Comparison of ENCODE assay signal across 10 mouse cellular contexts in the genomic region with DNA sequence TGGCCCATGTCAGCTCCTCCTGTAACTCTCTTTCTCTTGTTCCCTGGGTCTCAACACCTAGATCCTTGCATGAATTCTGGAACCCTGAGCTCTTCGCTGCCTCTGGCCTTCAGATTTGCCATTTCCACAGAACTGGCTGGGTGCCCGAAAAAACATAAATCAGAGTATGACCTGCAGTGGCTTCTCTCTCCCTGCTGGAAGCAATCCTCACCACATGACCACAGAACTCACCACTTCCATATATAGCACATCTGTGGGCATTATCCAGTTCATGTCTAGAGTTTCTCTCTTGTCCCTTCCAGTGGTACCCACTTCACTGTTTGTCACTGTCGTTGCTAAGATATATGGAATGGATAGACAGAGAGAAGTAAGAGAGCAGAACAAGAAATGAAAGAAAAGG. TPM values are rescaled to one million over a fixed set of nuclear protein-coding genes. Genes with fewer than 3 reads are reported as not detected.
DNase-seq lines count a peak whose midpoint lies in the region; ATAC-seq and TF ChIP-seq lines count a peak whose summit lies in the region.
"Had no signal": no experiment of that assay in that cellular context is flagged by ENCODE, and none has a peak within 500 bp of the region (broad histone marks: within the 10 kb centered on the region; RNA-seq: fewer than 3 reads in every experiment).

No protein-coding gene starts in this region.

- no peak overlapping the region for H3K4me3 ChIP-seq in hindbrain, embryonic 10.5 days
- no peak overlapping the region for H3K4me3 ChIP-seq in hindbrain, postnatal 0 days (ENCODE audit: low read length)
- H3K4me3 ChIP-seq in embryonic facial prominence, embryonic 13.5 days: no peak overlapping the region
- H3K4me3 ChIP-seq in lung, postnatal 0 days (ENCODE audit: low read depth, low read length): no peak overlapping the region

- no peak for TF ChIP-seq EP300 in lung, postnatal 0 days (IDR thresholded peaks at IDR 0.05)

- no peak for DNase-seq in hindbrain, embryonic 10.5 days (ENCODE audit: low spot score)
- no peak for DNase-seq in hindbrain, postnatal 0 days (ENCODE audit: low spot score)
- peak; percentile 95 for DNase-seq in NIH3T3 (ENCODE audit: low read depth)
- DNase-seq in lung, postnatal 0 days (ENCODE audit: low spot score): peak; percentile 58
- no peak for DNase-seq in layer of hippocampus, adult 9-11 months
- no peak for DNase-seq in left cerebral cortex, postnatal 14 days (ENCODE audit: low spot score in 2 of 2)
- DNase-seq in cerebellum, postnatal 4 days (ENCODE audit: low spot score in 2 of 2): no peak
- DNase-seq: cerebellum, adult 11 months had no signal

- intact Hi-C loops in left cerebral cortex, postnatal 14 days (cut with DNase I): no loop called here

- 87% methylated on average over 3 of the region's 3 CpGs for WGBS in hindbrain, embryonic 10.5 days
- WGBS in hindbrain, postnatal 0 days: 63% methylated on average over 3 of the region's 3 CpGs
- WGBS in embryonic facial prominence, embryonic 13.5 days: 58% methylated on average over 3 of the region's 3 CpGs
- 29% methylated on average over 3 of the region's 3 CpGs for WGBS in lung, postnatal 0 days

- no peaks in the 10 kb centered on the region for H3K27me3 ChIP-seq in hindbrain, embryonic 10.5 days (ENCODE audit: insufficient read depth, poor library complexity, severe bottlenecking)
- H3K27me3 ChIP-seq in hindbrain, postnatal 0 days (ENCODE audit: insufficient read depth, low read length): no peaks in the 10 kb centered on the region
- H3K27me3 ChIP-seq in embryonic facial prominence, embryonic 13.5 days: no peaks in the 10 kb centered on the region
- H3K27me3 ChIP-seq in lung, postnatal 0 days (replicated peaks; ENCODE audit: insufficient read depth, low read length): no peaks in the 10 kb centered on the region

- TF ChIP-seq CTCF in hindbrain, postnatal 0 days (IDR thresholded peaks at IDR 0.05; ENCODE audit: low read depth): no peak
- no peak for TF ChIP-seq CTCF in lung, postnatal 0 days (IDR thresholded peaks at IDR 0.05)

- H3K9me3 ChIP-seq in hindbrain, embryonic 10.5 days: no peaks in the 10 kb centered on the region
- no peaks in the 10 kb centered on the region for H3K9me3 ChIP-seq in hindbrain, postnatal 0 days (ENCODE audit: low read length)
- H3K9me3 ChIP-seq in embryonic facial prominence, embryonic 13.5 days: no peaks in the 10 kb centered on the region
- no peaks in the 10 kb centered on the region for H3K9me3 ChIP-seq in lung, postnatal 0 days (ENCODE audit: low read length)

- no peak overlapping the region for H3K4me2 ChIP-seq in hindbrain, postnatal 0 days (ENCODE audit: low read depth, low read length)
- no peak overlapping the region for H3K4me2 ChIP-seq in embryonic facial prominence, embryonic 13.5 days
- H3K4me2 ChIP-seq in lung, postnatal 0 days (replicated peaks; ENCODE audit: low read depth, low read length): no peak overlapping the region

- no peak overlapping the region for H3K9ac ChIP-seq in hindbrain, postnatal 0 days (replicated peaks; ENCODE audit: low read length)
- H3K9ac ChIP-seq in embryonic facial prominence, embryonic 13.5 days: no peak overlapping the region
- no peak overlapping the region for H3K9ac ChIP-seq in lung, postnatal 0 days (replicated peaks; ENCODE audit: low read depth)

- H3K4me1 ChIP-seq in hindbrain, embryonic 10.5 days (replicated peaks): peaks cover 20% of the 10 kb centered on the region
- H3K4me1 ChIP-seq in hindbrain, postnatal 0 days (ENCODE audit: insufficient read depth, low read length): no peaks in the 10 kb centered on the region; the same call in 1 of the 2 replicates
- H3K4me1 ChIP-seq in embryonic facial prominence, embryonic 13.5 days: peaks cover 28% of the 10 kb centered on the region
- H3K4me1 ChIP-seq in lung, postnatal 0 days (ENCODE audit: insufficient read depth, low read depth, low read length): peaks cover 13% of the 10 kb centered on the region

- 0 out of 2 replicates have a peak overlapping the region, but pooled peaks have one; percentile 46 for H3K27ac ChIP-seq in hindbrain, embryonic 10.5 days
- no peak overlapping the region for H3K27ac ChIP-seq in hindbrain, postnatal 0 days
- peak overlapping the region; percentile 72; the same call in 1 of the 2 replicates for H3K27ac ChIP-seq in embryonic facial prominence, embryonic 13.5 days
- no peak overlapping the region for H3K27ac ChIP-seq in lung, postnatal 0 days (ENCODE audit: low read length)
- H3K27ac ChIP-seq: macrophage had no signal

- H3K36me3 ChIP-seq in hindbrain, embryonic 10.5 days: no peaks in the 10 kb centered on the region
- no peaks in the 10 kb centered on the region for H3K36me3 ChIP-seq in hindbrain, postnatal 0 days (ENCODE audit: insufficient read depth, low read length)
- no peaks in the 10 kb centered on the region for H3K36me3 ChIP-seq in embryonic facial prominence, embryonic 13.5 days
- H3K36me3 ChIP-seq in lung, postnatal 0 days (ENCODE audit: insufficient read depth, low read length): no peaks in the 10 kb centered on the region

- ATAC-seq in hindbrain, postnatal 0 days: no peak
- ATAC-seq in embryonic facial prominence, embryonic 13.5 days (ENCODE audit: insufficient number of reproducible peaks, insufficient read depth, low FRiP score, low TSS enrichment, low read depth): no peak
- ATAC-seq in lung, postnatal 0 days: 0 out of 2 replicates have a peak, but pooled peaks have one; percentile 21

RNA-seq across cellular contexts. Expression of a gene that starts 13.0 kb away (rescaled TPM):
- 2.3 and 2.8 TPM in 2 replicates for polyA plus RNA-seq in hindbrain, embryonic 10.5 days (2016; fragmentation: Nextera tagmentation; extraction: Ambion mirVana)
- 5.8 and 6.3 TPM in 2 replicates for total RNA-seq in hindbrain, postnatal 0 days (2014; rRNA removed)
- 3.7 and 4.4 TPM in 2 replicates for polyA plus RNA-seq in hindbrain, postnatal 0 days (2015; fragmentation: Nextera tagmentation; extraction: Ambion mirVana)
- polyA plus RNA-seq in embryonic facial prominence, embryonic 13.5 days (2015; fragmentation: Nextera tagmentation; extraction: Ambion mirVana): 11.0 and 12.7 TPM in 2 replicates
- 62.9 and 69.0 TPM in 2 replicates for polyA plus RNA-seq in lung, postnatal 0 days (2015; fragmentation: Nextera tagmentation; extraction: Ambion mirVana)
- total RNA-seq in left cerebral cortex, postnatal 14 days (2021): 1 to 10 TPM; 2.8 to 6.2 TPM
- polyA plus RNA-seq: macrophage had no signal

Comparison
In these comparisons a context has a peak if more than half of its experiments do, and no peak if none do; other contexts are left out.
1. H3K27ac ChIP-seq: peak in hindbrain, embryonic 10.5 days (single experiment) and embryonic facial prominence, embryonic 13.5 days (single experiment); none in hindbrain, postnatal 0 days (single experiment) and lung, postnatal 0 days (single experiment).
2. DNase-seq: peak in NIH3T3 (single experiment) and lung, postnatal 0 days (single experiment); none in hindbrain, embryonic 10.5 days (single experiment), hindbrain, postnatal 0 days (single experiment), layer of hippocampus, adult 9-11 months (single experiment), left cerebral cortex, postnatal 14 days (0 of 2) and cerebellum, postnatal 4 days (0 of 2).